9 mouse cellular contexts compared by ENCODE assay signal in genomic region chr12:108834786-108835185, GRCm38 (mm10). TPM values are rescaled to one million over a fixed set of nuclear protein-coding genes. Genes with fewer than 3 reads are reported as not detected.
DNase-seq lines count a peak whose midpoint lies in the region; ATAC-seq and TF ChIP-seq lines count a peak whose summit lies in the region.
"Had no signal": no experiment of that assay in that cellular context is flagged by ENCODE, and none has a peak within 500 bp of the region (broad histone marks: within the 10 kb centered on the region; RNA-seq: fewer than 3 reads in every experiment).

No protein-coding gene starts in this region.

- H3K27me3 ChIP-seq in heart, embryonic 11.5 days (ENCODE audit: control insufficient read depth, insufficient read depth, low read length) = peaks cover 4% of the 10 kb centered on the region; the same call in 1 of the 2 replicates
- H3K27me3 ChIP-seq in cerebellum, adult 2 months (ENCODE audit: control insufficient read depth, insufficient read depth, low read length) = no peaks in the 10 kb centered on the region
- H3K27me3 ChIP-seq in hindbrain, embryonic 11.5 days (ENCODE audit: control insufficient read depth, insufficient read depth, low read length) = no peaks in the 10 kb centered on the region
- H3K27me3 ChIP-seq: CH12.LX had no signal

- H3K9ac ChIP-seq in heart, embryonic 11.5 days (ENCODE audit: low read depth, low read length) = peak overlapping the region; percentile 90; the same call in 1 of the 2 replicates
- H3K9ac ChIP-seq in hindbrain, embryonic 11.5 days (ENCODE audit: low read depth, low read length) = no peak overlapping the region

- H3K27ac ChIP-seq in heart, embryonic 11.5 days (ENCODE audit: low read depth, low read length) = no peak overlapping the region
- H3K27ac ChIP-seq in cerebellum, adult 2 months (ENCODE audit: insufficient read depth, low read length) = peak overlapping the region; percentile 93
- no peak overlapping the region for H3K27ac ChIP-seq in hindbrain, embryonic 11.5 days (ENCODE audit: low read depth, low read length)

- no peak for ATAC-seq in heart, embryonic 11.5 days (replicated peaks; ENCODE audit: insufficient number of reproducible peaks, low FRiP score, low TSS enrichment)
- ATAC-seq in hindbrain, embryonic 11.5 days (ENCODE audit: low FRiP score) = no peak

- WGBS in heart, embryonic 11.5 days (ENCODE audit: insufficient replicate concordance) = 37% methylated on average over 5 of the region's 5 CpGs
- WGBS in cerebellum, adult 2 months = 6% methylated on average over 5 of the region's 5 CpGs
- WGBS in hindbrain, embryonic 11.5 days = 50% methylated on average over 5 of the region's 5 CpGs

- no peak for TF ChIP-seq CTCF in cerebellum, adult 2 months (IDR thresholded peaks at IDR 0.05; ENCODE audit: borderline replicate concordance, insufficient read depth, low read depth, low read length)

- TF ChIP-seq POLR2A in cerebellum, adult 2 months (IDR thresholded peaks at IDR 0.05; ENCODE audit: borderline replicate concordance, insufficient read depth, low read length) = no peak

- DNase-seq in heart, postnatal 10 days = no peak
- DNase-seq in cerebellum, adult 2 months = peak; percentile 52 to 64
- DNase-seq in hindbrain, embryonic 11.5 days (ENCODE audit: low spot score) = no peak
- DNase-seq in lung, postnatal 25 days (ENCODE audit: low spot score) = peak; percentile 36
- no peak for DNase-seq in layer of hippocampus, postnatal 25 days (ENCODE audit: extremely low spot score in 1 of 2, low spot score in 1 of 2)
- no peak for DNase-seq in layer of hippocampus, adult 8-10 months (ENCODE audit: low spot score in 2 of 2)
- DNase-seq in layer of hippocampus, postnatal 10 days (ENCODE audit: low spot score in 2 of 2) = no peak

- H3K4me3 ChIP-seq in heart, embryonic 11.5 days (ENCODE audit: low read depth, low read length) = peak overlapping the region; percentile 66
- H3K4me3 ChIP-seq in cerebellum, adult 2 months (replicated peaks; ENCODE audit: insufficient read depth, low read depth, low read length) = peak overlapping the region; percentile 87
- H3K4me3 ChIP-seq in hindbrain, embryonic 11.5 days (ENCODE audit: low read depth, low read length) = peak overlapping the region; percentile 66

- H3K36me3 ChIP-seq in heart, embryonic 11.5 days (ENCODE audit: control insufficient read depth, insufficient read depth, low read length) = peaks cover 3% of the 10 kb centered on the region; the same call in 1 of the 2 replicates
- no peaks in the 10 kb centered on the region for H3K36me3 ChIP-seq in hindbrain, embryonic 11.5 days (ENCODE audit: control insufficient read depth, insufficient read depth, low read length)

- H3K4me2 ChIP-seq in heart, embryonic 11.5 days = peak overlapping the region; percentile 95
- peak overlapping the region; percentile 97 for H3K4me2 ChIP-seq in hindbrain, embryonic 11.5 days (replicated peaks; ENCODE audit: low read depth, low read length)

- intact Hi-C loops in heart, postnatal 10 days (cut with DNase I) = loop anchor here (2.0 kb wide), 1 partner anchor 40 kb away; no protein-coding TSS in a partner anchor

- H3K9me3 ChIP-seq in heart, embryonic 11.5 days (replicated peaks; ENCODE audit: control insufficient read depth, low read length) = no peaks in the 10 kb centered on the region
- H3K9me3 ChIP-seq in hindbrain, embryonic 11.5 days (ENCODE audit: control insufficient read depth, low read length) = no peaks in the 10 kb centered on the region

- peaks cover 28% of the 10 kb centered on the region for H3K4me1 ChIP-seq in heart, embryonic 11.5 days (ENCODE audit: control insufficient read depth, insufficient read depth, low read length)
- peaks cover 41% of the 10 kb centered on the region for H3K4me1 ChIP-seq in cerebellum, adult 2 months (ENCODE audit: control insufficient read depth, insufficient read depth, low read length)
- peaks cover 8% of the 10 kb centered on the region for H3K4me1 ChIP-seq in hindbrain, embryonic 11.5 days (replicated peaks; ENCODE audit: control insufficient read depth, insufficient read depth, low read length)

RNA-seq across cellular contexts. Expression of gene Slc25a29, which starts 0.9 kb away (rescaled TPM):
- polyA plus RNA-seq in heart, embryonic 11.5 days (2014; fragmentation: Nextera tagmentation; extraction: Ambion mirVana) = 4.0 and 4.2 TPM in 2 replicates
- total RNA-seq in heart, postnatal 10 days (2021) = 1 to 10 TPM; 2.4 to 2.8 TPM
- polyA plus RNA-seq in cerebellum, adult 2 months (2012; rRNA removed) = 42.4 and 43.4 TPM in 2 replicates
- polyA plus RNA-seq in hindbrain, embryonic 11.5 days (2014; fragmentation: Nextera tagmentation; extraction: Ambion mirVana) = 10.5 and 12.0 TPM in 2 replicates
- total RNA-seq in layer of hippocampus, postnatal 25 days (2021) = 10 to 100 TPM; 18.4 to 22.1 TPM
- 10 to 100 TPM; 18.4 to 28.4 (median 21.8) TPM for total RNA-seq in layer of hippocampus, adult 8-10 months (2022)
- total RNA-seq in layer of hippocampus, postnatal 10 days (2021) = 10 to 100 TPM; 15.3 to 16.4 TPM

RNA-seq across cellular contexts. Expression of gene Slc25a47, which starts 1.1 kb away (rescaled TPM):
- 4.7 and 5.4 TPM in 2 replicates for polyA plus RNA-seq in heart, embryonic 11.5 days (2014; fragmentation: Nextera tagmentation; extraction: Ambion mirVana)
- total RNA-seq in heart, postnatal 10 days (2021) = 1 to 10 TPM; 5.0 to 6.3 TPM
- 9.8 and 12.5 TPM in 2 replicates for polyA plus RNA-seq in cerebellum, adult 2 months (2012; rRNA removed)
- polyA plus RNA-seq in hindbrain, embryonic 11.5 days (2014; fragmentation: Nextera tagmentation; extraction: Ambion mirVana) = 9.3 and 10.1 TPM in 2 replicates
- 10 to 100 TPM in 1 of 2 experiments, 1 to 10 TPM in 1; 10.0 to 12.0 TPM for total RNA-seq in layer of hippocampus, postnatal 25 days (2021)
- total RNA-seq in layer of hippocampus, adult 8-10 months (2022) = 10 to 100 TPM in 1 of 4 experiments, 1 to 10 TPM in 3; 8.1 to 10.8 (median 9.0) TPM
- 1 to 10 TPM; 8.7 to 8.8 TPM for total RNA-seq in layer of hippocampus, postnatal 10 days (2021)

RNA-seq across cellular contexts. Expression of gene Yy1, which starts 42.0 kb away (rescaled TPM):
- polyA plus RNA-seq in heart, embryonic 11.5 days (2014; fragmentation: Nextera tagmentation; extraction: Ambion mirVana) = 13.0 and 14.2 TPM in 2 replicates
- 10 to 100 TPM; 36.0 to 44.9 TPM for total RNA-seq in heart, postnatal 10 days (2021)
- polyA plus RNA-seq in cerebellum, adult 2 months (2012; rRNA removed) = 23.9 and 26.3 TPM in 2 replicates
- polyA plus RNA-seq in hindbrain, embryonic 11.5 days (2014; fragmentation: Nextera tagmentation; extraction: Ambion mirVana) = 17.4 and 21.1 TPM in 2 replicates
- 10 to 100 TPM; 48.9 to 51.6 TPM for total RNA-seq in layer of hippocampus, postnatal 25 days (2021)
- total RNA-seq in layer of hippocampus, adult 8-10 months (2022) = 10 to 100 TPM; 43.9 to 50.6 (median 48.8) TPM
- 10 to 100 TPM; 53.5 to 54.5 TPM for total RNA-seq in layer of hippocampus, postnatal 10 days (2021)

RNA-seq across cellular contexts. Expression of gene Wdr25, which starts 58.6 kb away (rescaled TPM):
- polyA plus RNA-seq in heart, embryonic 11.5 days (2014; fragmentation: Nextera tagmentation; extraction: Ambion mirVana) = 3.3 and 5.6 TPM in 2 replicates
- 1 to 10 TPM; 4.6 to 5.5 TPM for total RNA-seq in heart, postnatal 10 days (2021)
- 14.6 and 16.0 TPM in 2 replicates for polyA plus RNA-seq in cerebellum, adult 2 months (2012; rRNA removed)
- 3.5 and 5.4 TPM in 2 replicates for polyA plus RNA-seq in hindbrain, embryonic 11.5 days (2014; fragmentation: Nextera tagmentation; extraction: Ambion mirVana)
- 10 to 100 TPM; 11.6 to 12.0 TPM for total RNA-seq in layer of hippocampus, postnatal 25 days (2021)
- total RNA-seq in layer of hippocampus, adult 8-10 months (2022) = 10 to 100 TPM in 3 of 4 experiments, 1 to 10 TPM in 1; 9.9 to 15.6 (median 12.6) TPM
- total RNA-seq in layer of hippocampus, postnatal 10 days (2021) = 1 to 10 TPM; 7.1 to 9.0 TPM

RNA-seq across cellular contexts. Expression of gene Wars, which starts 59.2 kb away (rescaled TPM):
- 77.2 and 78.2 TPM in 2 replicates for polyA plus RNA-seq in heart, embryonic 11.5 days (2014; fragmentation: Nextera tagmentation; extraction: Ambion mirVana)
- total RNA-seq in heart, postnatal 10 days (2021) = 10 to 100 TPM; 44.2 to 45.3 TPM
- polyA plus RNA-seq in cerebellum, adult 2 months (2012; rRNA removed) = 120 and 128 TPM in 2 replicates
- polyA plus RNA-seq in hindbrain, embryonic 11.5 days (2014; fragmentation: Nextera tagmentation; extraction: Ambion mirVana) = 112 and 119 TPM in 2 replicates
- 10 to 100 TPM; 83.6 to 86.7 TPM for total RNA-seq in layer of hippocampus, postnatal 25 days (2021)
- 10 to 100 TPM; 82.6 to 97.2 (median 90.6) TPM for total RNA-seq in layer of hippocampus, adult 8-10 months (2022)
- 10 to 100 TPM; 82.9 to 91.9 TPM for total RNA-seq in layer of hippocampus, postnatal 10 days (2021)

Comparison
In these comparisons a context has a peak if more than half of its experiments do, and no peak if none do; other contexts are left out.
1. DNase-seq: peak in cerebellum, adult 2 months (2 of 2) and lung, postnatal 25 days (single experiment); none in heart, postnatal 10 days (0 of 2), hindbrain, embryonic 11.5 days (single experiment), layer of hippocampus, postnatal 25 days (0 of 2), layer of hippocampus, adult 8-10 months (0 of 2) and layer of hippocampus, postnatal 10 days (0 of 2).
2. RNA of gene Slc25a29, which starts 0.9 kb away (total RNA-seq): 18.4 to 28.4 TPM in layer of hippocampus, adult 8-10 months, 18.4 to 22.1 TPM in layer of hippocampus, postnatal 25 days and 15.3 to 16.4 TPM in layer of hippocampus, postnatal 10 days; 2.4 to 2.8 TPM in heart, postnatal 10 days; every median in the first group is over 4 times any median in the second.
3. Peak in every context shown above with its lines, with median percentiles within 50 percentile points of each other: H3K4me3 ChIP-seq.